Mouse (Mus musculus) layer of hippocampus, adult 9-11 months (tissue): ENCODE results near the gene Snx6.
A peak's percentile ranks its signal among the peaks of the same experiment; 100 is the strongest.
"Not testable (repeated sequence)": the region's sequence is repeated elsewhere in the genome, so short reads cannot be mapped to it uniquely, and the experiment has no call there.

Experiments used
- DNase-seq: peaks from one replicate; pipeline ENCODE4 v3.0.0; 2022

The Snx6 gene

DNA sequence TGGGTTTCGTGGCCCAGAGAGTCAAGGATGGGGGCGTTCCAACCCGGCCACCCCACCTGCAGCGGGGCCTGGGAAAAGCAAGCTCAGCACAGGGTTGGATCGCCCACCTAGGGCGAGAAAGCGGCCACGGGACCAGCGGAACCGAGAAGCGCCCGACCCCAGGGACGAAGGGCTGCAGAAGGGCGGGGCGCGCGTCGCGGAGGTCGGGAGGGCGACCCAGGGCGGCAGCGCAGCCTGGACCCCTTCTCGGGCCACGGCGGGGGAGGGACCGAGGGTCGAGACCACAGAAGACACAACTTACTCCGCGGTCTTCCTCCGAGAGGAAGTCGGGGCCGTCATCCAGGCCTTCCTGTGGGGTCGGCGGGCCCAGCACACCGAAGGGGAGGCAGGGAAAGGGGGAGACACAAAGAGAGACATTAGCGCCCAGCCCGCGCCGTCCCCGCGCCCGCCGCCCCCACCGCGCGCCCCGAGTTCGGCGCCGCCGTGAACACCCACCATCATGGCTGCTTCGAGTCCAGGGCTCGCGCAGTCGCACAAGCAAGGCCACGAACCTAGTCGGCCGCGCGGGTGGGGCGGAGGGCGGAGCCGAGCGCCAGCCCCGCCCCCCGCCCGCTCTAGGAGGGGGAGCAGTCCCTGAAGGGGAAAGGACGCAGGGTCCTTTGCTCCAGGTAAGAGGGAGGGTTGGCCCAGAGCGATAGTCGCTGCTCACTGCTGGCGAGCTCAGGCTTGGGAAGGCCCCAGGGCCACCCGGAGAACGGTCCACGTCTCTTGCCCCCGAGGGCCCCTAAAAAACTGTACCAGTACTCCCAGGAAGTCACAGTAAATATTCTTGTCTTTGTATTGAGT, at the start of gene Snx6:
Gene Snx6 (minus strand): TSS at position 551 of the 846 bp plus-strand sequence.
- DNase-seq, result peak; percentile 80

DNA sequence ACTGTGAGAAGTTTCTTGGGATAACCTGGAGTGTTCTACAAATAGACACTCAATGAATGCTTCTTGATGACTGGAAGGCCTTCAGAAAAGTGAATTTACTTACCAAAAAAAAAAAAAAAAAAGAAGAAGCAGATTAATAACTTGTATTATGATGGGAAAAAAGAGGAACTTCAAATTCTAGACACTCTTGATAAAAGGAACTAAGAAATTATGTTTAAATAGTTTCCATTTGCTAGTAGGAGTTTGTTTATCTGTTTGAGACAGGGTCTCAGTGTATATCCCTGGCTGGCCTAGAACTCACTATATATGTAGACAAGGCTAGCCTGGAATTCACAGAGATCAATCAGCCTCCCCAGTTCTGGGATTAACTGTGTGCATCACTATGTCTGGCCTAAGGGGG, 48.9 kb upstream of the Snx6 start:
- DNase-seq, result no peak

GRCm38 (mm10) chr12:54841576-54841975, 46.1 kb upstream of the Snx6 start:
- DNase-seq, result no peak

GRCm38 (mm10) chr12:54839815-54840214, 44.3 kb upstream of the Snx6 start:
- DNase-seq, result no peak

DNA sequence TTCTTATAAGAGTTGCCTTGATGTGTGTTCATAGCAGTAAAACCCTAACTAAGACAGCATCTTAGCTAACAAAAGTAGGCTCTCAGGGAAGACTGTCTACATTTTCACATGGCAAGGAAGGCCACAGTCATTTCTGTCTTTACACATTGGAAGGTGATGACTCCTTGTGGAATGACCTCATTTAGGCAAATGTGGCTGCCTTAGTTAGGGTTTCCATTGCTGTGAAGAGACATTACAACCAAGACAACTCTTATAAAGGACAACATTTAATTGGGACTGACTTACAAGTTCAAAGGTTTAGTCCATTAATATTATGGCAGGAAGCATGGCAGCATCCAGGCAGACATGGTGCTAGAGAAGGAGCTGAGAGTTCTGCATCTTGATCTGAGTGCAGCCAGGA, 43.4 kb upstream of the Snx6 start:
- DNase-seq, result no peak

- DNase-seq, result no peak
Measured at GRCm38 (mm10) chr12:54835608-54836570, 40.4 kb upstream of the Snx6 start.

GRCm38 (mm10) chr12:54834925-54835447, 39.5 kb upstream of the Snx6 start:
- peak; percentile 85 for DNase-seq

DNA sequence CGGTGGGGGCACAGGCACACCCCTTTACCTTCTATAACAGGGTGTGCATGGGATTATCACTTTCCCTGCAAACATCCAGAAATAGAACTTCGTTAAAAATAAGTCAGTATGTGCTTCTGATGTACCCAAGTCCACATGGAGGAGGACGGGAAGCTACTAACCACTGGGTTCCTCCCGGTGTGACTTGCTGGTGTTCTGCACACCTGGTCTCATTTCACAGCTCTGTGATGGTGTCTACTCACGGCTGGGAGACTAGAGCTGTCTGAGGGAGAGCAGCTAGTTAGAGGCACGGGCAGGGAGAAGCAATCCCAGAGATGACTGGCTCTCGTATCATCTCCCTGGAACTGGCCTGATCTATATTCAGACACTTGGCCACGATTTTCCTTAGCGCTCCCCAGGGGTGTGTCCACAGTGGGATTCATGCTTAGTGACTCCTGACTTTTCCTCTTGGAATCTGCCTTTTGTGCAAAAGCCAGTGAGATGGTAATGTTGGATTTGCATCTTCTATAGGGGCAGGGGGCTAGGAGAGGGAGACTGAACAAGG, 38.4 kb upstream of the Snx6 start:
- no peak for DNase-seq

DNA sequence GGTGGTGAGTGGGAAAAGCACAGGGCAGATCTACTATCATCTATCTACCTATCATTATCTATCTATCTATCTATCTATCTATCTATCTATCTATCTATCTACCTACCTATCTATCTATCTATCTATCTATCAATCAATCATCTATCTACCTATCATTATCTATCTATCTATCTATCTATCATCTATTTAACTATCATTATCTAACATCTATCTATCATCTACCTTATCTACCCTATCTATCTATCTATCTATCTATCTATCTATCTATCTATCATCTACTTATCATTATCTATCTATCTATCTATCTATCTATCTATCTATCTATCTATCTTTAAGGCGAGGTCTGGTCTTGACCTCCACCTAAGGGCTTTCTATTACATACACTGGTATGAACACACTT, 36.4 kb upstream of the Snx6 start:
- DNase-seq, result not testable (repeated sequence)

GRCm38 (mm10) chr12:54830574-54830973, 35.1 kb upstream of the Snx6 start:
- peak; percentile 61 for DNase-seq

GRCm38 (mm10) chr12:54829876-54830275, 34.4 kb upstream of the Snx6 start:
- DNase-seq, result no peak

DNA sequence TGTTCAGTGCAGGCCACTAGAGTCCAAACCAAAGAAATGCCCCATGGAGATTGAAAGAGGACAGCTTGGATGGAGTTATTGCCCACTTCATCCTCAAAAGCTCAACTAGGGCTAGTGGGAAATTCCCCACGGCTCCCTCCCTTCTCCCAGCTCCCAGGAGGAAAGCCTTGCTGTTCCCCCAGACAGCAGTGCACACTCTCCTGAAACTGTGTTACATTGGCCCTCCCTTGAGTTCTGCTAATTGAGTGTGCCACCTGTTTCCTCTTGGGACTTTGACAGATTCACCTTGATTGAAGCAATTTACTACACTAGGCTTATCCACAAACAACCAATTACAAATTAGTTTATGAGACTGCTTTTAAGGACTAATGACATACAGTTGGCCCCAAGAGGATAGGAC, 32.5 kb upstream of the Snx6 start:
- no peak for DNase-seq

- DNase-seq, result no peak
Measured at GRCm38 (mm10) chr12:54825202-54825601, 29.7 kb upstream of the Snx6 start.

- peak; percentile 78 for DNase-seq
Measured at GRCm38 (mm10) chr12:54822836-54823426, 27.4 kb upstream of the Snx6 start.

DNA sequence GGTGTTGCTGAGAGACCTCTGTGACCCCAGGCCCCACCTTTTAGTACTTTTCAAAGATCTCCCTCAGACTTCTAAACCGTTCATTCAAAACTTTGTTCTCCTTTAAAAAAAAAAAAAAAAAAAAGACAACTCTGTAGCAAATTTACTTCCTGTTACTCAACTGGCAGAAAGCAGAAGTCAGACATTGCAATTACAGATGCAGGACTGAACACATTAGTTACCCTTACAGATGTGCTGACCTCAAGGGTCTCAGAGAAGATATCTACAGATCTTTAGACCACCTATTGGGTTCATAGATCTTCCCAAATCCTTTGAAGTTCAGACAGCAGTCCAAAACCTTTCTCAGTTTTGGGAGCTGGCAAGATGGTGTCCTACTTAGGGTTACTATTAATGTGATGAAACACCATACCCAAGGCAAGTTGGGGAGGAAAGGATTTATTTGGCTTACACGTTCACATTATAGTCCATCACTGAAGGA, 25.2 kb upstream of the Snx6 start:
- DNase-seq, result no peak

DNA sequence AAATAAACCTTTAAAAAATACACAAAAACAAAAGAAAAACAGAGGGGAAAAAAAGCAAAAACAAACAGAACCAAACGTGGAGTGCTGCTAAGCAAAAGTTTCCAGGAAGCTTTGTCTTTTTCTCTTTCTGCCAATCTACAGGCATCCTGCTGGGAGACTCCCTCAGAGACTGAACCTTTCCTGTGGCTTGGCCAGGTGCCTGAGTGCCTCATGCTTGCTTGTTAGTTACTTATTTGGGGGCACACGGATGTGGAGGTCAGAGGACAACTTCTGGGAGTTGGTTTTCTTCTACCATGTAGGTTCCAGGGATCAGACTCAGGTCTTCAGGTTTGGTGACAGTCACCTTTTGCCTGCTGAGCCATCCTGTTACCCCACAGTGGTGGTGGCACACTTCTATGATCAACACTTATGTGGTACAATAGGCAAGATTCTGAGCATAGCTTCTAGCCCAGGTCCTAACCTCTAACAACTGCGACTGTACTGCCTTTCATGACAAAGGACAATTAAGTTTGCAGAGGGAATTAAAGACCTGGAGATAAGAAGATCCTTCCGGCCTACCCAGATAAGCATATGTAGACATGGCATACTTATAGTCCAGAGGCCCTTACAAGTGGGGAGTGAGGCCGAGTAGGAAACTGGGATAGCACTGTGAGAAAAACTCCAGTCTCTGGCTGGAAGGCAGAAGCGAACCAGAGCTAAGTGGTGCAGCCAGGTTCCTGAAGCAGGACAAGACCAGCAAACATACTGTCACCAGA, 23.9 kb upstream of the Snx6 start:
- DNase-seq, result no peak

GRCm38 (mm10) chr12:54810142-54810541, 14.6 kb upstream of the Snx6 start:
- DNase-seq, result no peak

DNA sequence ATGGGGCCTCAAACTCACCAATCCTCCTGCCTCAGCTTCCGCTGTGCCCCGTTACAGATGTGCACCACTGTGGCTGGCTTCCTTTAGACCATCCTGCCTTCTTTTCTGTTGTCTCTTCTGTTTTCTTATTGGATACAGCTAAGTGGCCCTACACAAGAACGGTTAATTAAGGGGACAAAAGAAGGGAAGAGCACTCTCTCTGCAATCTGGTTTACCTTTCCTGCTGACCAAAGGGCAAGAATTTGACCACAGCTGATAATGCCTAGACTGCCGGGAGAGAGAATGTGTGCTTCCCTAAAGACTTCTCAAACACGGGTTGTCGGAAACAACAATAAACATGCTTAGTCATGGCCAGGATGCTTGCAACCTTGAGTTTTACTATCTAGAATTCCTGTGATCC, 12.0 kb upstream of the Snx6 start:
- DNase-seq, result no peak

DNA sequence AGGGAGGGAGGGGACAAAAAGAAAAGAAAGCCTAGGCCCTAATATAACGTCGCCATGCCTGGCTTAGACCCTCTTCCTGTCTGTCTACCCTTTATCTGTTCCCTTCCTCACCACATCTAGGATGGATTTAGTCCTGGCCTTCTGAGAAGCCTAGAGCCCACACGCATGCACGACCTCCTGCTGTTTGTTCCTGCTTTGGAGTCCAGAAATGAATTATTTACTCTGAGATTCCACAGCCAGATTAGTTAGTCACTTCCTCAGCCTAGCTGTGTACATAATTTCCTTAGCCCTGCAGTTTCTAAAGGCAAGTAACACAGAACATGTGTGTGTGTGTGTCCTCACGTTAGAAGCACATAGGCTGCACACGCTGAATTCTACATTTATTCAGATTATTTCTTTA, 10.6 kb upstream of the Snx6 start:
- no peak for DNase-seq

DNA sequence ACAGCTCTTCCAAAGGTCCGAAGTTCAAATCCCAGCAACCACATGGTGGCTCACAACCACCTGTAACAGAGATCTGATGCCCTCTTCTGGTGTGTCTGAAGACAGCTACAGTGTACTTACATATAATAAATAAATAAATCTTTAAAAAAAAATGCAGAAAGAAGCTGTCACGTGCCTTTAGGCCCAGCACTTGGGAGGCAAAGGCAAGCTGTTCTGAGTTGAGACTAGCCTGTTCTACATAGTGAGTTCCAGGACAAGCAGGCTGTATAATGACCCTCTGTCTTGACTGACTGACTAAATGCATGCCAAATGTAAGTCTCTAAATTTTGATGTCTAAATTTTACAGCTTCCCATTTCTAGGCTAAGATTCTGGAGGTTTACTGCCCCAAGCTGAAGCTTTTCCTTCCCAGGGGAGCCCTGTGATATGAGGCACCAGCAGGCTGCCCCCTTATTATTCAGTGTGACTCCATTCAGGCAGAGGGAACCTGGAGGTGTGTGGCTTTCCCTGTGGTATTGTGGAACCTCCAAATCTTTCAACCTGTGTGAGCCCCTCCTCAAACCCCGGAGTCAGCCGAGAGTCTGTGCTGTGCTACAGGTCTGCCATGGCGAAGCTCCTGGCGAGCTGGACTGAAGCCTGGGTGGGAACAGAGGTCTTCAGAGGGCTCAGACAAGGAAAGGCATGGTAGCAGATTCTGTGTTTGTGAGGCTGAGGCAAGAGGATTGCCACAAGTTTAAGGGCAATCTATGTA, 9.9 kb upstream of the Snx6 start:
- no peak for DNase-seq

- no peak for DNase-seq
Measured at GRCm38 (mm10) chr12:54803531-54803930, 8.0 kb upstream of the Snx6 start.
